Mouse (Mus musculus) CH12.LX (cell line): ENCODE measurements at regions not wholly inside any gene's neighbourhood (a gene's known extent, or its start where the extent isn't known, plus 50 kb on each side); places are given as distances from the start of the nearest gene placed in this dataset.

Experiments
- CHD1 ChIP-seq: IDR thresholded peaks from 2 replicates; pipeline ENCODE4 v1.6.1; 2012; ENCODE audit warnings: low read depth, low read length, improper control_type of control experiment, inconsistent platforms
- CTCF ChIP-seq, 2 experiments: IDR thresholded peaks in 1 of 2; conservative IDR thresholded peaks in 1 of 2; 2 replicates each; pipeline ENCODE4 v1.5.1; 2011 to 2012; ENCODE audit warnings: low read depth in 2 of 2, low read length in 2 of 2, improper control_type of control experiment in 1 of 2, inconsistent platforms in 1 of 2, mild to moderate bottlenecking in 1 of 2, moderate library complexity in 1 of 2
- JUND ChIP-seq: conservative IDR thresholded peaks from 2 replicates; pipeline ENCODE4 v1.6.1; 2011; ENCODE audit warnings: low read depth, low read length, improper control_type of control experiment
- MAX ChIP-seq: IDR thresholded peaks from 2 replicates; pipeline ENCODE4 v1.6.1; 2011; ENCODE audit warnings: low read length, improper control_type of control experiment
- MXI1 ChIP-seq: IDR thresholded peaks from 2 replicates; pipeline ENCODE4 v1.6.1; 2011; ENCODE audit warnings: mild to moderate bottlenecking, low read depth, low read length, improper control_type of control experiment
- NELFE ChIP-seq: IDR thresholded peaks from 2 replicates; pipeline ENCODE4 v1.6.1; 2011; ENCODE audit warnings: low read depth, low read length, improper control_type of control experiment
- POLR2A ChIP-seq: IDR thresholded peaks from 2 replicates; pipeline ENCODE4 v1.6.1; 2011; ENCODE audit warnings: low read depth, mild to moderate bottlenecking, improper control_type of control experiment, low read length
- TCF12 ChIP-seq: IDR thresholded peaks from 2 replicates; pipeline ENCODE4 v1.6.1; 2014; ENCODE audit warnings: low read depth, mild to moderate bottlenecking, inconsistent platforms, low read length, improper control_type of control experiment
- UBTF ChIP-seq: IDR thresholded peaks from 2 replicates; pipeline ENCODE4 v1.6.1; 2012; ENCODE audit warnings: low read depth, mild to moderate bottlenecking, inconsistent platforms, low read length, improper control_type of control experiment, moderate library complexity

DNA sequence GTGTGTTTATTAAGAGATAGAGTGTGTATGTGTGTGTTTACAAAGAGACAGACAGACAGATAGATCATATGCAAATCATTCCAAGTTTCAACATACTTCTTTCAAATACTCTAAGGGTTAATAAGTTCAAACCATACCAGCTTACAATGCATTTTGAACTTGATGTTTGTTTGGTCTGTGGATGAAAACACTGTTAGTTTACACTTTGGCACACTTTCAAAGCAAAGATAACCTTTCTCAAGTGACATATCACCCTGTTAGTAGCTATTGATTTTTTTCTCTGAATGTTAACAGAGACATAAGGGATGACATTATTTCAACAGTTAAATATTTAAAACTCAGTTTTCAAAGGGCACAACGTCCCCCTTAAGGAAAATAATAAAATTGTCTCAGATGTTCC is 329.5 kb upstream of the Gm10800 start:
- TF ChIP-seq NELFE (no peak), CTCF (conservative IDR thresholded peaks at IDR 0.05 in 1 of 2, IDR thresholded peaks at IDR 0.05 in 1 of 2; ENCODE audit: low read depth in 2 of 2, low read length in 2 of 2) (no peak), UBTF (no peak), MXI1 (no peak), JUND (no peak), POLR2A (no peak), CHD1 (no peak), TCF12 (no peak), MAX (no peak)
